Mouse (Mus musculus) neutrophil, adult 59 days (primary cell): ENCODE results near the gene Rasl12. TPM values are rescaled to one million over a fixed set of nuclear protein-coding genes. Genes with fewer than 3 reads are reported as not detected.

Source experiments
- total RNA-seq, 2 experiments: library from RNA; stranded (reverse); gene quantifications; 1 replicate in 1 of 2; 2 replicates in 1 of 2; pipeline ENCODE4 v1.2.4; 2023

Rasl12 gene
- total RNA-seq = not detected

GRCm38 (mm10) chr9:65398279-65398678 is at the start of gene Rasl12:
Gene Rasl12, plus strand, starts transcription at chr9:65398506.

GRCm38 (mm10) chr9:65360641-65361448 is 37.5 kb upstream of the Rasl12 start, which contains the start of gene Ubap1l:
Gene Ubap1l, plus strand, starts transcription at chr9:65361041.

DNA sequence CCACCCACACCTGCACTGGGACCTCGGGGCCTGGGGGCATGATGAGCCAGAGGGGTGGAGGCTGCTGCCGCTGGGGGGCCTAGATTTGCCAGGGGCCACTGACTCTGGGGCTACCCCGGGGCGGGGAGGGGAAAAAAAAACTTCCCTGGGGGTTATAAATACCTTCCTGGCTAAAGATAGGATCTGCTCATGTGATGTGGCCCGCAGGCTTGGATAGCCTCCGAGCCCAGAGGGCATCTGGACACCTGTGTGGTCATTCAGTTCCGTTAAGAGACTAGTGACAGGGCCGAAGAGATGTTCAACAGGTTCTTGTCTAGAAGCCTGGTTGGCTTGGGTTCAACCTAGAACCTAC is 6.7 kb upstream of the Rasl12 start, which contains the start of gene Kbtbd13:
TSS of gene Kbtbd13 (minus strand) at position 40 of the 352 bp plus-strand sequence.

GRCm38 (mm10) chr9:65422760-65423501 is 24.6 kb downstream of the Rasl12 start, which contains the start of gene Slc51b:
Gene Slc51b, minus strand, starts transcription at chr9:65422955.

DNA sequence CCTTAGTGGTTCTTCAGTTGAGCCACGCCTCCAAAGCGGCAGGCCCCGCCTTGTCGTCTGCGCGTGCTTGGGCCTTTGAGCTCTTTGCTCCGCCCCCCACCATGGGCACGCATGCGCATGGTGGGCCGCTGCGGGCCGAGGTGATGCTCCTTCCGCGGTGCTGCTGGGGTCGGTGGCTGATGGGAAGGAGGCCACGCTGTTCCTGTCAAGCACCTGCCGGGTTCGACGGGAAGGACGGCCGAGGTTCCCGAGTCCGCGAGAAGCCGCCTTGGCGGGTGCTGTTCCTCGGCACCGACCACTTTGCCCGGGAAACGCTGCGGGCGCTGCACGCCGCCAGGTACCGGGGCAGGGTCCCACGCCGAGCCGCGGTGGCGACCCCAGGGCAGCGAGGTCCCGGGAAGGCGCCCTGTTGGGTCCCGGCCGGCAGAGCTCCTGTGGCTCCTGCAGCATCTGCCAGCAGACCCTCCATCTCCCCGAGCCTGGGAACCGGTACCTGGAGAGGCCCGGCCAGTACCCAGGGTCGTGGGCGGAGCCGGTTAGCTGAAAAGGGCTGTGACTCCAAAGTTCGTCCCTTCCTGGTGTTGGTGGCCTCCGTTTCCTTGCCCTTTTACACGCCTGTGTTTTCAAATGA is 37.5 kb downstream of the Rasl12 start, which contains the start of gene Mtfmt:
TSS of gene Mtfmt (plus strand) at position 112 of the 631 bp plus-strand sequence.

GRCm38 (mm10) chr9:65460732-65461442 is 62.6 kb downstream of the Rasl12 start, which contains the start of gene Spg21:
Gene Spg21, plus strand, starts transcription at chr9:65460947.

Other genes with a start within 250 kb of the Rasl12 start
- gene Parp16, start 203.2 kb upstream of the Rasl12 start, total RNA-seq = 1 to 10 TPM; 2.9 to 3.5 TPM
- not detected for gene Cilp, start 133.3 kb upstream of the Rasl12 start, total RNA-seq
- 10 to 100 TPM; 18.7 to 19.0 TPM for gene Clpx, start 104.2 kb upstream of the Rasl12 start, total RNA-seq
- gene Pdcd7, start 52.4 kb upstream of the Rasl12 start, total RNA-seq = 10 to 100 TPM; 12.2 to 12.7 TPM
- gene Ubap1l, start 37.5 kb upstream of the Rasl12 start, total RNA-seq = under 1 TPM in 1 of 2 experiments, not detected in 1; 0.47 TPM
- gene Kbtbd13, start 6.9 kb upstream of the Rasl12 start, total RNA-seq = not detected
- not detected for gene Slc51b, start 24.4 kb downstream of the Rasl12 start, total RNA-seq
- 1 to 10 TPM; 4.9 to 7.3 TPM for gene Mtfmt, start 37.3 kb downstream of the Rasl12 start, total RNA-seq
- 10 to 100 TPM; 63.4 to 78.5 TPM for gene Spg21, start 62.4 kb downstream of the Rasl12 start, total RNA-seq
- 1 to 10 TPM in 1 of 2 experiments, under 1 TPM in 1; 0.38 to 1.0 TPM for gene Ankdd1a, start 121.7 kb downstream of the Rasl12 start, total RNA-seq
- gene Plekho2, start 181.5 kb downstream of the Rasl12 start, total RNA-seq = 100 to 1,000 TPM; 196 to 205 TPM
- 10 to 100 TPM in 1 of 2 experiments, 1 to 10 TPM in 1; 8.2 to 10.9 TPM for gene Pif1, start 188.7 kb downstream of the Rasl12 start, total RNA-seq
- gene Rbpms2, start 231.1 kb downstream of the Rasl12 start, total RNA-seq = under 1 TPM; 0.49 to 0.88 TPM